Mouse (Mus musculus) G1E (cell line): Measurements from ENCODE around the gene Glcci1.

ENCODE experiments used
- CTCF ChIP-seq: IDR thresholded peaks from 2 replicates; pipeline ENCODE4 v1.5.1; 2012; ENCODE audit warnings: low read depth, low read length, inconsistent platforms, mixed read lengths
- GATA2 ChIP-seq: IDR thresholded peaks from 2 replicates; pipeline ENCODE4 v1.6.1; 2012; ENCODE audit warnings: low read depth, low read length, inconsistent platforms, borderline replicate concordance
- POLR2AphosphoS5 ChIP-seq: IDR thresholded peaks from 2 replicates; pipeline ENCODE4 v1.6.1; 2012; ENCODE audit warnings: low read depth, low read length, inconsistent platforms; ENCODE audit not compliant: insufficient replicate concordance

DNA sequence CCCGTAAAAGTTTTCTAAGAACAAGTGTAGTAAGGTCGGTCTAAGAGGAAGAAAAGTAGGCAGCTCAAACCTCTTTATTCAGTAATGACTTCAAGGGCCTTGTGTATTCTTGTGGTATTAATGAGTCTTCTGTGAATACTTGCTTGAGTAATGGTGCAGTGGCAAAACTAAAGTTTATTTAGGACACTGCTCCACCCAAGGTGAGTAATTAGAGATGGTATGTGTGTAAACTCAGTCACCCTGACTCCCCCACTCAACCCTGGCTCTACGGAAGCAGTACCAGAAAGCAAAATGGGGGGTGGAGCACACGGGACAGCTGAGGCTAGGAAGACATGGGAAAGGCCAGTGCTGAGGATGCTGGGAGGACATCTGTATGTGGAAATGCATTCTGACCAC, 13.6 kb upstream of the Glcci1 start:
- TF ChIP-seq CTCF (no peak), GATA2 (no peak), POLR2AphosphoS5 (no peak)
